Mouse (Mus musculus) brain, embryonic 14.5 days (tissue): Measurements from ENCODE around the gene Myh15. TPM values are rescaled to one million over a fixed set of nuclear protein-coding genes. Genes with fewer than 3 reads are reported as not detected.
"Not testable (repeated sequence)": the region's sequence is repeated elsewhere in the genome, so short reads cannot be mapped to it uniquely, and the experiment has no call there.

Experiments used
- DNase-seq: peaks from one replicate; pipeline ENCODE4 v3.0.0-alpha.2; 2011; ENCODE audit warnings: low read depth
- CTCF ChIP-seq: fragments of 200-500 bp; IDR thresholded peaks from 2 replicates; pipeline ENCODE4 v1.5.1; 2012; ENCODE audit warnings: inconsistent platforms, mild to moderate bottlenecking, moderate library complexity, borderline replicate concordance; ENCODE audit not compliant: insufficient read depth, insufficient read length; ENCODE audit errors: extremely low read depth
- POLR2A ChIP-seq: fragments of 200-500 bp; IDR thresholded peaks from 2 replicates; pipeline ENCODE4 v1.6.1; 2012; ENCODE audit warnings: mild to moderate bottlenecking, inconsistent platforms, borderline replicate concordance; ENCODE audit not compliant: poor library complexity, insufficient read depth, insufficient read length, severe bottlenecking; ENCODE audit errors: extremely low read depth
- polyA plus RNA-seq: library from polyadenylated mRNA; depleted of rRNA; stranded (reverse); fragments of >200 nt; gene quantifications from 2 replicates; pipeline ENCODE4 v1.2.3, GENCODE M21; 2012; rRNA removed

Gene Myh15
- polyA plus RNA-seq, 1 experiment: 0.08 TPM

GRCm38 (mm10) chr16:49165728-49166127 is 108.4 kb downstream of the Myh15 start:
- DNase-seq: no peak
- TF ChIP-seq POLR2A (no peak), CTCF (no peak)

GRCm38 (mm10) chr16:49167325-49167724 is 110.0 kb downstream of the Myh15 start:
- TF ChIP-seq CTCF (no peak), POLR2A (no peak)
- DNase-seq: no peak

GRCm38 (mm10) chr16:49175077-49175476 is 117.8 kb downstream of the Myh15 start:
- TF ChIP-seq CTCF: no peak
- DNase-seq: no peak

- TF ChIP-seq POLR2A: no peak
- no peak for TF ChIP-seq CTCF
- peak; percentile 73 for DNase-seq
These were observed 118.6 kb downstream of the Myh15 start for GRCm38 (mm10) chr16:49175729-49176395.

GRCm38 (mm10) chr16:49193521-49193920 is 136.2 kb downstream of the Myh15 start:
- peak; percentile 94 for DNase-seq
- TF ChIP-seq POLR2A (no peak), CTCF (no peak)

- TF ChIP-seq POLR2A: no peak
- no peak for TF ChIP-seq CTCF
- peak; percentile 67 for DNase-seq
These were observed 136.7 kb downstream of the Myh15 start for GRCm38 (mm10) chr16:49193986-49194385.

GRCm38 (mm10) chr16:49196290-49196689 is 139.0 kb downstream of the Myh15 start:
- peak; percentile 55 for DNase-seq
- TF ChIP-seq CTCF: no peak
- TF ChIP-seq POLR2A: no peak

- DNase-seq: peak; percentile 6
- TF ChIP-seq CTCF: no peak
- TF ChIP-seq POLR2A: no peak
These were observed 140.7 kb downstream of the Myh15 start for GRCm38 (mm10) chr16:49197951-49198350.

GRCm38 (mm10) chr16:49223733-49224132 is 166.4 kb downstream of the Myh15 start:
- no peak for DNase-seq

GRCm38 (mm10) chr16:49243517-49243916 is 186.2 kb downstream of the Myh15 start:
- DNase-seq: not testable (repeated sequence)

More at GRCm38 (mm10) chr16:49223733-49224132, 166.4 kb downstream of the Myh15 start:
- TF ChIP-seq CTCF (no peak), POLR2A (no peak)

Other genes with a start within 250 kb of the Myh15 start
- not detected in 2 replicates for gene Retnlb, start 240.6 kb upstream of the Myh15 start, polyA plus RNA-seq
- not detected in 2 replicates for gene Retnla, start 214.9 kb upstream of the Myh15 start, polyA plus RNA-seq
- 0.51 TPM in 1 of 2 replicates, not detected in the other for gene Retnlg, start 184.9 kb upstream of the Myh15 start, polyA plus RNA-seq
- 92.6 and 94.8 TPM in 2 replicates for gene Dzip3, start 63.3 kb upstream of the Myh15 start, polyA plus RNA-seq
- gene Cip2a, start 63.3 kb upstream of the Myh15 start, polyA plus RNA-seq: 15.0 and 23.6 TPM in 2 replicates